Mouse (Mus musculus): ENCODE results near the gene Pan2.
"Not testable (repeated sequence)": the region's sequence is repeated elsewhere in the genome, so short reads cannot be mapped to it uniquely, and the experiment has no call there.

DNA sequence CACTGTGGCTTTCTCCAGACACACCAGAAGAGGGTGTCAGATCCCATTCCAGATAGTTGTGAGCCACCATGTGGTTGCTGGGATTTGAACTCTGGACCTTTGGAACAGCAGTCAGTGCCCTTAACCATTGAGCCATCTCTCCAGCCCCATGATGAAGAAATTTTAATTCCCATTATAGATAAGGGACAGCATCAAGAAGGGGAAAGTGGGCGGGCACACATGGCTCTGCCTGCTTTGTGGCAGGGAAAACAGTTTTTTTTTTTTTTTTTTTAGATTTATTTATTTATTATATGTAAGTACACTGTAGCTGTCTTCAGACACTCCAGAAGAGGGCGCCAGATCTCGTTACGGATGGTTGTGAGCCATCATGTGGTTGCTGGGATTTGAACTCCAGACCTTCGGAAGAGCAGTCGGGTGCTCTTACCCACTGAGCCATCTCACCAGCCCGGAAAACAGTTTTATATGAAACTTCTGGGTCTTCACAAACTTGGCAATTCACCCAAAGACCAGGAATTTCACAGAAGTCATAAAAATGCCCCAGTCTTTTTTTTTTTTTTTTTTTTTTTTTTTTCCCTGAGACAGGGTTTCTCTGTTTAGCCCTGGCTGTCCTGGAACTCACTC lies 30.2 kb upstream of the Pan2 start:
- not testable (repeated sequence) for TF ChIP-seq CTCF (IDR thresholded peaks at IDR 0.05; ENCODE audit: control insufficient read depth, insufficient read depth, low read length); POLR2A (IDR thresholded peaks at IDR 0.05; ENCODE audit: borderline replicate concordance, control insufficient read depth, low read depth, low read length)

Measured in bone marrow, adult 2 months (tissue).